Mouse (Mus musculus) cerebellum, adult 11 months (tissue): ENCODE measurements around the gene Ncs1.
A peak's percentile ranks its signal among the peaks of the same experiment; 100 is the strongest.

ENCODE experiments used
- DNase-seq: peaks from one replicate; pipeline ENCODE4 v3.0.0; 2022

Ncs1 gene

DNA sequence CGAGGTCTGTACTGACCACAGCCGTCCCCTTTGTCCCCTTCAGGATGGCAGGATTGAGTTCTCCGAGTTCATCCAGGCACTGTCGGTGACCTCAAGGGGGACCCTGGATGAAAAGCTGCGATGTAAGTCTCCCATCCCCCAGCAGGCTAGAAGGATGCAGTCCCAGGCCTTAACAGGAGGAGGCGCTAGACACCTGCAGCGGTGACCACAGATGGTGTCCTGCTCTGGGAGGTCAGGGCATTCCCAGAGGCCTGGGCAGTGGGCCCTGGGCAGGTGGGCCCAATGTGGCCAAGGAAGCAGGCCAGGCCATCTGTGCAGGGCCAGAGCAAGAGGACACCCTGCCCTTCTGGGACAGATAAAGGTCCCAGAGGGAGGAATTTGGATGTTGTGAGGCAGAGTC lies 36.6 kb downstream of the Ncs1 start:
- no peak for DNase-seq

GRCm38 (mm10) chr2:31282880-31283279 lies 37.3 kb downstream of the Ncs1 start:
- DNase-seq: no peak

DNA sequence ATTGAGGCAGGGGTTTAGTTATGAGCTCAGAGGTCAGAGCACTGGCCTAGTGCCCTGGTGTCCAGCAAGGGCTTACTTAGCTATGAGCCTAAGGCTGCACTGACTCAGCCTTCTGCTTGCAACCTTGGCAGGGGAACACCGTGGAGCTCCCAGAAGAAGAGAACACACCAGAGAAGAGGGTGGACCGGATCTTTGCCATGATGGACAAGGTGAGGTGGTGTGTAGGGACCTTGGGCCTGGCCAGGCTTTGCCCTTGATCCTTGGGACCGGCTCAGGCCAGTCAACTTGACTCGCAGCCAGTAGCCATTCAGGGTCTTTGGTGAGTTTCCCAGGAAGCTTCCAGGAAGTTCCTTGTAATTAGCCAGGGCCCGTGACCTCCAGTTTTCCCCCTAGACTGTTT lies 38.9 kb downstream of the Ncs1 start:
- no peak for DNase-seq

DNA sequence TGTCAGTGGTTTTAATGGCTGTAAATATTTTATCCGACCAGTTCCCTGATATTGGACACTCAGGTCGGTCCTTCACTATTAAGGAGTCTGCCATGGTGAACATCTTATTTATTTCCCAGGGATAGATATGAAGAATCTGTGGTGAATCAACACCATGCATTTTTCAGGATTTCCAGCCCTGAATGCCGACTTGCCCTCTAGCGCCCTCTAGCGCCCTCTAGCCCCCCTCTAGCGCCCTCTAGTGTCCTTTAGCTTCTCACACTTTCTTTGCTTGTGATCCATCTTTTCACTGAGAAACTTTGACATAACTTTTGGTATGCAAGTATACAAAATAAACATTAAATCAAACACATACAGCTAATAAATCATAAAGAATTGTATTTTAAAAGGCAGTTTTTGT lies 45.8 kb downstream of the Ncs1 start:
- DNase-seq: peak; percentile 57

DNA sequence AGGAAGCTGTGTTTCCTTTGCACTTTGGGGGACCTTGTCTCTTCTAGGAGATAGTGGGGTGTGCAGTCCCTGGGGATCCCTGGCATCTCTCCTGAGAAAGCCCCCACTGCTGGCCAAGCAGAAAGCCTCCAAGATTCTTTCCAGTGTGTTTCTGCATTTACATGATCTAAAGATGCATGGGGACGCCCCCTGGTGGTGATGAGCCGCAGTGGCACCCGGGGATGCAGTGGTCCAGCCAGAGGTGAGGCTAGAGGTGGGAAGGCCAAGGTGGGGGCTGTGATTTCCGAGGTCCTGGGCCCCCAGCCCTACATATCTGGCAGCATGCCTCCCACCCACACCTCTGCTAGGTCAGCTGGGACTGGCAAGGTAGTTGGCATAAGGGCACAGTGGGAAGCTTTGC lies 49.4 kb downstream of the Ncs1 start:
- peak; percentile 76 for DNase-seq

GRCm38 (mm10) chr2:31296395-31296794 lies 50.8 kb downstream of the Ncs1 start:
- no peak for DNase-seq

GRCm38 (mm10) chr2:31297602-31298268 lies 52.1 kb downstream of the Ncs1 start:
- DNase-seq: no peak

DNA sequence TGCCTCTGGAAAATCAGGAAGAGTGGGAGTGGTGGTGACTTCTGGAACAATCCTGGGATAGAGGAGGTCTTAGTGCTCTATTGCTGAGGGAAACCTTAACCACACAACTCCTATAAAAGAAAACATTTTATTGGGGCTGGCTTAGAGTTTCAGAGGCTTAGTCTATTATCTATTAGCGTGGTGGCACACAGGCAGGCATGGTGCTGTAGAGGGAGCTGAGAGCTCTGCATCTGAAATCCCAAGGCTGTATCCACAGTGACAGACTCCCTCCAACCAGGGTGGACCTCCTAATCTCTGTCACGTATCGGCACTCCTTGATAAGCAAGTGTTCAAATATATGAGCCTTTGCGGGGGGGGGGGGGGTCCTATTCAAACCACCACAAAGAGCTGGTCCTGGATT lies 53.2 kb downstream of the Ncs1 start:
- DNase-seq: no peak

DNA sequence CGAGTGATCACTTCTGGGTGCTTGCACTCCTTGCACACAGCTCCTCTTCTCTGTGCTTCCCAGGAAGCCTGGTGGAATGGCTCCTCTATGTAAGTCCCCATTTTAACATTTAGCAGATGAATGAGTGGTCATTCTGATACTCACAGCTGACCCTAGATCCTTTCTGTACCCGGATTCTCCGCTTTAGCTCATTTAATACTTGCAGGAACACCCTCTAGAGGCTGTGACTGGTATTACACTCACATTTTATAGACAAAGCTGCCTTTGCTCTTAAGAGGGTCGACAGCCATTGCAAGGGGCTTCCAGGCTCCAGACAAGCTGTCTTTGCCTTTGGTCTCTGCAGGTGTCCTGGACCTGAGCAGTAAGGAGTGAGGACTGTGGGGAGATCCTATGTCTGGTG lies 53.6 kb downstream of the Ncs1 start:
- no peak for DNase-seq

GRCm38 (mm10) chr2:31299996-31300395 lies 54.4 kb downstream of the Ncs1 start:
- no peak for DNase-seq

- no peak for DNase-seq
Observed at GRCm38 (mm10) chr2:31303177-31303576, 57.6 kb downstream of the Ncs1 start.

DNA sequence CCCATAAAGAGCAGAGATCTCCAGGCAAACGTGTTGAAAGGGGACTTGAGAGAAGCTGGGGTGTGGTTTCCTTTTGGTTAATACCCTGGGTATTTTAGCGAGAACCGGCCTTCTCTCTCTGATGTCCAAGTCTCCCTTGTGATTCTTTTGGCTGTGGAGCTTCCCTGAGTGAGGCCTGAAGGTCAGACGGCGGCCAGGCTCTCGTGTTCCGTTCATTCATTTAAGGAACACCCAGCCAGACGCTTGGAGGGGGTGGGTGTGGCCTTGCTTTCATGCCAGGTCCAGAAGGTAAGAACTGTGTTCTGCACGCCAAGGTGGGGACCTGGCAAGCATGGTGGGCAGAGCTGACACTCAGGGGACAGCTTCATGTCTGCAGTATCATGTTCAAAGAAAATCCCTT lies 58.6 kb downstream of the Ncs1 start:
- DNase-seq: no peak

GRCm38 (mm10) chr2:31304801-31305665 lies 59.4 kb downstream of the Ncs1 start:
- no peak for DNase-seq

DNA sequence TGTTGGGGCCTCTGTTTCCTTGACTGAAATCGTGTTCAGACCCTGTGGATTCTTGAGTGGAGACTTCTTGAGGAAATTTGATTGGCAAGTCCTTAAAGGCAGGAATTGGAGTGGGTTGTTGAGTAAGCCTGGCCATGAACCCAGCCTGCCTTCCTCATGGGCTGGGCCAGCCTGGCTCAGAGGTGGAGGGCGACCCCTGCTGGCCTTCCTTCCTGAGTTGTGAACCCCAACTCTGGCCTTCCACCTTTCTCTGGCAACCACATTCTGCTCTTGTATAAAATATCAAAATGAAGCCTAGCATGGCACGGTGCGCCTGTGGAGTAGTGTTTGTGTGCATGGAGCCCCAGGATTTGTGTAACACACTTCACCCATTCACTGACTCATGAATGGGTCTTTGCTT lies 60.1 kb downstream of the Ncs1 start:
- no peak for DNase-seq

DNA sequence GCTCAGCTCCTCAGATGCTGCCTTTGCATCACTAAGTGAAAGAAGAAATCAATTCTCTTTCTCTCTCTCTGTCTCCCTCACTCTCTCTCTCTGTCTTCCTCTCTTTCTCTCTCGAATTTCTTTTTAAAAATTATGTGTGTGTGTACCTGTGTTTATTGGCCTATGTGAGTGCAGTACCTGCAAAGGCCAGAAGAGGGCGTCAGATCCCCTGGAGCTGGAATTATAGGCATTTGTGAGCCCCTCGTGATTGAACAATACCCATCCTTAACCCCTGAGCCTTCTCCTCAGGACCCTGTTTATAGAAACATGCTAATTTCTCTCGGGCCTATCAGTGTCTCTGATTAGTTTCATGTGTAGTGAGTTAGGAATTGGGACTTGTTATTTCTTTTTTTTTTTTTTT lies 62.6 kb downstream of the Ncs1 start:
- no peak for DNase-seq

DNA sequence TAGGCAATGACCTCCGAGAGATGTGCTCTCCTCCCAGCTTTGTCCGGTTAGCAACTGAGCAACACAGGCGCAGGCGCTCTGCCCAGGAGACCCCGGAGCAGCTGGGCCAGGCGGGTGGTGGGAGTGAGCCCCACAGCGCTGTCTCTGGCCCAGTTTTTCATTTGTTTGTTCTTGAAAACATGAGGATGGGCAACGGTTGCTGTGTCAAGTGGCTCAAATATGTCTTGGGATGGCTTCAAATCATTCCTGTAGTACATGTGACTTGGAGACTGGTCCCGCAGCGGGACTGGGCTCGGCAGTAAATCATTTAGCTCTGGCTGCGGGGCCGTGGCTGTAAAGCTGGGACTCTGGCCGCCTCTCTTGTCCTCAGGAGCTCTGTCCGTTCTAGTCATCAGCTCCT lies 63.9 kb downstream of the Ncs1 start:
- no peak for DNase-seq

- DNase-seq: no peak
Observed at GRCm38 (mm10) chr2:31314007-31314465, 68.4 kb downstream of the Ncs1 start, which contains the start of gene Hmcn2. TSS of gene Hmcn2 (plus strand) at chr2:31314415.

- DNase-seq: no peak
Observed at GRCm38 (mm10) chr2:31318162-31318561, 72.5 kb downstream of the Ncs1 start.

- no peak for DNase-seq
Observed at GRCm38 (mm10) chr2:31319200-31319599, 73.6 kb downstream of the Ncs1 start.

DNA sequence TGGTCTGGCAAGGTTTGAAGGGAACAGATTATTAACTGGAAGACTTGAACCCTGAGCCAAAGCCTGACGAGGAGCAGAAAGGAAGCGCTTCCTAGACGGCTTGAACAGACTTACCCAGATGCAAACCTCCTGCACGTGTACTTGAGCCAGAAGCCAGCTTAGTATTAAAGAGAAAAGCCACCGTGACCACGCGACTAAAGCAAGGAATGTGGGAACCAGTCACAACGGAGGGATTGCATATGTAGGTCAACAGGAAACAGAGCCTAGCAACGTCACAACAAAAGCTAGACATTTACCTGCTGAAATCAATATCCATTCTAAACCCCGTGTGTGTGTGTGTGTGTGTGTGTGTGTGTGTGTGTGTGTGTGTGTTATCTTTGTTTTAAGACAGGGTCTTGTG lies 81.6 kb downstream of the Ncs1 start:
- no peak for DNase-seq

- no peak for DNase-seq
Observed at GRCm38 (mm10) chr2:31337706-31338330, 92.2 kb downstream of the Ncs1 start.

- no peak for DNase-seq
Observed at GRCm38 (mm10) chr2:31339826-31340225, 94.2 kb downstream of the Ncs1 start.

GRCm38 (mm10) chr2:31341726-31342535 lies 96.3 kb downstream of the Ncs1 start:
- DNase-seq: no peak
